Mouse (Mus musculus) small intestine, adult 2 months (tissue): Measurements from ENCODE around the gene Sipa1l3.

ENCODE experiments used
- CTCF ChIP-seq: fragments of 200-500 bp; IDR thresholded peaks from 2 replicates; pipeline ENCODE4 v1.5.1; 2012; ENCODE audit warnings: low read depth, mild to moderate bottlenecking, control low read depth, inconsistent platforms, low read length, moderate library complexity, mixed read lengths; ENCODE audit not compliant: insufficient replicate concordance, insufficient read length; ENCODE audit errors: extremely low read depth
- POLR2A ChIP-seq: fragments of 200-500 bp; IDR thresholded peaks from 2 replicates; pipeline ENCODE4 v1.6.1; 2012; ENCODE audit warnings: low read depth, mild to moderate bottlenecking, control low read depth, inconsistent platforms, low read length, moderate library complexity

DNA sequence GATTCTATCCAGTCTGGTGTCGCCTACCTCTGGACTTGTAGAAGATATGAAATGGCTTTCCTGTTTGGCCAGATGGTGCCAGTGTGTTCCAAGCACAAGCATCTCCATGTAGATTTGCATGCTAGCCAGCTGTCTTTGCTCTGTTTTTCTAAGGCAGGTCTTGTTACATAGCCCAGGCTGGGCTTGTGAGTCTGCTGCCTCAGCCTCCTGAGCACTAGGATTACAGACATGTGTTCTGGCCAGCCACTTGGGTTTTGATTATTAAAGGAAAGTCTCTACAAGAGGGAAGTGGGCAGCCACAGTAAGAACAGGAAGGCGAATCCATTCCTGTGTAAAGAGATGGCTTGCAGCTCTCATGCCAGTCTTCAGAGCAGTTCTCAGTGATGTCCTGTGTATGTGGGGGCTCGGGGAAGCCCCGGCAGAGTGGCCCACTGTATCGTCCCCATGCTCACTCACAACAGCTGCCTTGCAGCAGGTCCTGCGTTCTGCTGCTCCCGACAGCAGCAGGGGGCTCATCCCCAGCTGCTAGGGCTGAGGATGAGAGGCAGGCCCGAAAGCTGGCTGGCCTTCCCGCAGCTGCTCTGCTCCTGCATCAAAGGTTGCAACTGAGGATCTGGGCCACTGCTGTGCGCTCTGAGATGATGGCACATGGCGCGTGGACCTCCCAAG, 97.1 kb downstream of the Sipa1l3 start:
- TF ChIP-seq POLR2A, result no peak
- TF ChIP-seq CTCF, result no peak
